Mouse (Mus musculus) midbrain, embryonic 11.5 days (tissue): ENCODE data around the gene Zfp691. TPM values are rescaled to one million over a fixed set of nuclear protein-coding genes. Genes with fewer than 3 reads are reported as not detected.

Experiments used
- ATAC-seq: fragments of 200-750 bp; cut with Nextera tagmentation; 2 replicates; pipeline ENCODE4 v1.8.0; 2017; ENCODE audit warnings: moderate TSS enrichment, moderate library complexity; ENCODE audit not compliant: low FRiP score
- DNase-seq: peaks from one replicate; pipeline ENCODE4 v3.0.0; 2015; ENCODE audit warnings: low spot score; ENCODE audit errors: missing footprints
- H3K27ac ChIP-seq: fragments of 300-500 bp; sonication (generic); 2 replicates; pipeline ENCODE4 v1.5.1; 2014; ENCODE audit warnings: low read depth, low read length
- H3K27me3 ChIP-seq: fragments of 300-500 bp; sonication (generic); 2 replicates; pipeline ENCODE4 v1.6.1; 2014; ENCODE audit warnings: mild to moderate bottlenecking, low read length, moderate library complexity, mixed read lengths; ENCODE audit not compliant: control insufficient read depth, insufficient read depth
- H3K36me3 ChIP-seq: fragments of 300-500 bp; sonication (generic); 2 replicates; pipeline ENCODE4 v1.6.1; 2014; ENCODE audit warnings: mild to moderate bottlenecking, low read length, moderate library complexity, mixed read lengths; ENCODE audit not compliant: control insufficient read depth, insufficient read depth
- H3K4me1 ChIP-seq: fragments of 300-500 bp; sonication (generic); 2 replicates; pipeline ENCODE4 v1.6.1; 2014; ENCODE audit warnings: low read length; ENCODE audit not compliant: control insufficient read depth, insufficient read depth
- H3K4me2 ChIP-seq: fragments of 300-500 bp; sonication (generic); 2 replicates; pipeline ENCODE4 v1.6.1; 2014; ENCODE audit warnings: mild to moderate bottlenecking, moderate library complexity
- H3K4me3 ChIP-seq: fragments of 300-500 bp; sonication (generic); 2 replicates; pipeline ENCODE4 v1.5.1; 2014; ENCODE audit warnings: low read depth, low read length
- H3K9ac ChIP-seq: fragments of 300-500 bp; sonication (generic); 2 replicates; pipeline ENCODE4 v1.6.1; 2014; ENCODE audit warnings: low read length
- H3K9me3 ChIP-seq: fragments of 300-500 bp; sonication (generic); 2 replicates; pipeline ENCODE4 v1.6.1; 2016; ENCODE audit warnings: low read length; ENCODE audit not compliant: control insufficient read depth
- WGBS: fragments of 180-500 bp; shearing (Covaris S2); extraction: QIAGEN DNeasy Blood & Tissue Kit; methylation state at CpG from one replicate; pipeline ENCODE4 v1.1.7; 2014; 5-methylcytosine and 5-hydroxymethylcytosine counted together
- polyA plus RNA-seq: library from polyadenylated mRNA; unstranded; fragments of >200 nt; fragmentation: Nextera tagmentation; extraction: Ambion mirVana; gene quantifications from 2 replicates; pipeline ENCODE4 v1.2.1, GENCODE M21; 2014

Zfp691 gene
- polyA plus RNA-seq, 1 experiment from 2014 or later: 9.0 TPM

- Histone ChIP-seq H3K4me2 (peak overlapping the region; percentile 33), H3K9me3 (no peaks in the 10 kb centered on the region), H3K36me3 (peaks cover 29% of the 10 kb centered on the region), H3K27me3 (no peaks in the 10 kb centered on the region), H3K27ac (no peak overlapping the region), H3K4me1 (peaks cover 6% of the 10 kb centered on the region), H3K9ac (no peak overlapping the region), H3K4me3 (peak overlapping the region; percentile 10; the same call in 1 of the 2 replicates)
- peak; percentile 86 for ATAC-seq
- WGBS: 11% methylated on average over 18 of the region's 18 CpGs
- peak; percentile 95 for DNase-seq
Measured at GRCm38 (mm10) chr4:119138171-119138570, 35.8 kb downstream of the Zfp691 start.

DNA sequence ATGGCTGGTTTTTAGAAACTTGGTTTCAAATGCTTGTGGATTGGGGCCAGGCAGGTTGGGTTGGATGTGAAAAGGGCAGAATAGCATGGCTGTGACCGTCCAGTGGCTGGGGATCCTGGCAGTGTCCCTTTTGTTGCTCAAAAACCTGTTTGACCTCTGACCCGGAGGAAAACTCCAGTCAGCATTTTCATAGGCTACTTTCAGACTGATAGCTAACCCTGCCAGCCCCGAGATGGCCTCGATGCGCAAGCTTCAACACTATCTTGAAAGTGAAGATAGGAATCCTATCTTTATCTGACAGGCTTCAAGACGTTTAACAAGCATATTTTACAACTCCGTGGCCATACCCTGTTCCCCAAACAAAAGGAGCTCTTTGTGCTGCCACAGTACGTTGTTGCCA, 36.7 kb downstream of the Zfp691 start:
- Histone ChIP-seq H3K27me3 (no peaks in the 10 kb centered on the region), H3K9ac (no peak overlapping the region), H3K4me3 (no peak overlapping the region), H3K36me3 (peaks cover 36% of the 10 kb centered on the region), H3K27ac (no peak overlapping the region), H3K4me2 (no peak overlapping the region), H3K4me1 (peaks cover 6% of the 10 kb centered on the region), H3K9me3 (no peaks in the 10 kb centered on the region)
- ATAC-seq: no peak
- 64% methylated on average over 8 of the region's 8 CpGs for whole genome bisulfite sequencing
- DNase-seq: no peak

GRCm38 (mm10) chr4:119133860-119134259, 40.1 kb downstream of the Zfp691 start:
- H3K4me3 ChIP-seq: no peak overlapping the region
- no peak overlapping the region for H3K27ac ChIP-seq
- H3K4me2 ChIP-seq: no peak overlapping the region
- H3K27me3 ChIP-seq: no peaks in the 10 kb centered on the region
- WGBS: 91% methylated on average over 13 of the region's 13 CpGs
- peaks cover 6% of the 10 kb centered on the region for H3K4me1 ChIP-seq
- DNase-seq: no peak
- no peaks in the 10 kb centered on the region for H3K9me3 ChIP-seq
- ATAC-seq: no peak
- no peak overlapping the region for H3K9ac ChIP-seq
- H3K36me3 ChIP-seq: peaks cover 41% of the 10 kb centered on the region

DNA sequence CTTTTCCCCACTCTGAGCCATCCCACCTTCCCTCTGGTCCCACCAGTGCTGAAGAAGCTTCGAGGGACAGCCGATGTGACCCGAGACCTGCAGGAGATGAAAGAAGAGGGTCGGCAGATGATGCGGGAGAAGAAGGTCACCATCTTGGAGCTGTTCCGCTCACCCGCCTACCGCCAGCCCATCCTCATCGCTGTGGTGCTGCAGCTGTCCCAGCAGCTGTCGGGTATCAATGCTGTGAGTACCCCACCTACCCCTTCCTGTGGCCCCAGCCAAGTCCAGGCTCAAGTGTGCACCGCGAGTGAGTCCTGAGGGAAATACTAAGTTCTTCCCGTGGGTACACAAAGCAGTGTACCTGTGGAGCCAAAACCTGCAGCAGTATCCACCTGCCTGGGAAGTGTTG, 40.7 kb downstream of the Zfp691 start:
- peaks cover 43% of the 10 kb centered on the region for H3K36me3 ChIP-seq
- H3K9me3 ChIP-seq: no peaks in the 10 kb centered on the region
- WGBS: 92% methylated on average over 13 of the region's 13 CpGs
- ATAC-seq: no peak
- peaks cover 3% of the 10 kb centered on the region for H3K4me1 ChIP-seq
- H3K27ac ChIP-seq: no peak overlapping the region
- H3K4me3 ChIP-seq: no peak overlapping the region
- no peak overlapping the region for H3K4me2 ChIP-seq
- no peak for DNase-seq
- H3K9ac ChIP-seq: no peak overlapping the region
- H3K27me3 ChIP-seq: no peaks in the 10 kb centered on the region

DNA sequence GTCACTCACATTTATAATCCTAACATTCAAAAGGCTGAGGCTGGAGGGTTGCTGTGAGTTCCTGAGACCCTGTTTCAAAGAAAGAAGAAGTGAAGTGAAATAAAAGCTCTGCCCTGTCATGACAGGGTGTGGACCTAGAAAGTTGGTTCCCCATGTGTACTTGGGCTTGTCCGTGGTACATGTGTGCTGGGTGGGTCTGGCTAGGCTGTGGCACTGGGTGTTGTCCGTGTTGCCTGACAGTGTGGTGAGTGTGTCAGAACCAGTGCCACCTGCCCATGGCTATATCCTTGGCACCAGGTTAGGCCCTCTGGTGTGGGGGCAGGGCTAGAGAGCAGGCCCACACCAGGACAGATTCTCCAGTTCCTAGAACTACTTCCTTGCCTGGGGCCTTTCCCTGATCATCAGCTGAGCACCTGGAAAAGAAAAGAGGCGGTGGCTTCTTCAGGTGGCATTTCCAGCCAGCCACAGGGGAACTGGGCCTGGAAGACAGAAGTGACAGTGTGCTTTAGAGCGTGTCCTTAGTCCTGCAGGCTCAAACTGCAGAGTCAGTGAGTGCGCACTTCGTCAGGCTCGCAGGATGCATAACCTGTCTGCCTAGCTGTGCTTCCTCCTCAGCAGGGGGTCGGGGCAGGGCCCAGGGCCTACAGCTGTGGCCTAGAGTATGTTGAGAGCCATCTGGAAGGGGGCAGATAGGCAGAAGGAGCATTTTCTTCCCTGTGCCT, 42.6 kb downstream of the Zfp691 start:
- no peak for ATAC-seq
- no peak for DNase-seq
- H3K36me3 ChIP-seq: peaks cover 44% of the 10 kb centered on the region
- no peaks in the 10 kb centered on the region for H3K9me3 ChIP-seq
- H3K27ac ChIP-seq: no peak overlapping the region
- H3K4me2 ChIP-seq: no peak overlapping the region
- no peaks in the 10 kb centered on the region for H3K27me3 ChIP-seq
- no peaks in the 10 kb centered on the region for H3K4me1 ChIP-seq
- no peak overlapping the region for H3K4me3 ChIP-seq
- 85% methylated on average over 8 of the region's 8 CpGs for WGBS
- no peak overlapping the region for H3K9ac ChIP-seq

DNA sequence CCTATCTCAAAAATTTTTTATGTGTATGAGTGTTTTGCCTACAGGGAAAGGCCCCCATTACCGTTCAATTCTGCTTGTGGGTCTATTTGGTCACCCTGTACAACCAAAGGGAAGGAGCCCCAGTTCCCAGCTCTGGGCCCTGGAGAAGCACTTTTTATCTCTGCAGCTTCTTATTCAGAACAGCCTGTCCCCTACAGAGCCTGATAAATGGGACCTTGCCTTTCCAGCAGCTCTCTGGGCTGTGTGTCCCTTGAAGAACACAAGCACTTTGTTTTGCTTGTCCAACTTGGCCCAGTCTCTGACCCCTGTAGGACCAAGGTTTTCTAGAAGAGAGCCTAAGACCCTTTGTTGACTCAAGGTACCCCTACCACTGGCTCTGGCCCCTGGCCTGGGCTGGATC, 44.9 kb downstream of the Zfp691 start:
- no peak for ATAC-seq
- no peaks in the 10 kb centered on the region for H3K27me3 ChIP-seq
- 92% methylated on average over 1 of the region's 1 CpGs for WGBS
- no peaks in the 10 kb centered on the region for H3K4me1 ChIP-seq
- no peak overlapping the region for H3K4me2 ChIP-seq
- no peak overlapping the region for H3K27ac ChIP-seq
- no peak overlapping the region for H3K4me3 ChIP-seq
- H3K9me3 ChIP-seq: no peaks in the 10 kb centered on the region
- no peak for DNase-seq
- H3K9ac ChIP-seq: no peak overlapping the region
- H3K36me3 ChIP-seq: peaks cover 34% of the 10 kb centered on the region

- DNase-seq (no peak), ATAC-seq (no peak)
- Histone ChIP-seq H3K4me3 (no peak overlapping the region), H3K9ac (no peak overlapping the region), H3K4me2 (no peak overlapping the region), H3K9me3 (no peaks in the 10 kb centered on the region), H3K27me3 (no peaks in the 10 kb centered on the region), H3K36me3 (peaks cover 30% of the 10 kb centered on the region), H3K27ac (no peak overlapping the region), H3K4me1 (no peaks in the 10 kb centered on the region)
- WGBS: 79% methylated on average over 7 of the region's 7 CpGs
Measured at GRCm38 (mm10) chr4:119128547-119128946, 45.4 kb downstream of the Zfp691 start.

DNA sequence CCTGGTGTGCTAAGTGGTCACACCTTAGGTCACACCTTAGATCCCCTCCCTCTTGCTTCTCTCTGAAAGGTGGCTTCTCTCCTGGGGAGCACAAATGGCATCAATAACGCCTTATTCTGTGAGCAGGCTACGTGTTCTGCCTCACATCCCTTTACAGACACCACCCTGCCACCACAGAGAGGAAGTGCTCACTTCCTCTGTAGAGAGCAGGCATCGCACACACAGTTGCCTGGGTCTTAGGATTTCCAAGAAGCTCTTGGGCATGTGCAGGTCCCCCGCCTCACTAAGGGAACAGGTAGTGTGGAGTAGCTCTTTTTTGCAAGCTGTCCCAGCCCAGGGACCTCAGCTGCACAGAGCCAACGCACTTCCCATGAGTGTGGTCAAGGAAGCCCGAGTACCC, 46.8 kb downstream of the Zfp691 start:
- Histone ChIP-seq H3K27me3 (no peaks in the 10 kb centered on the region), H3K36me3 (peaks cover 20% of the 10 kb centered on the region), H3K9me3 (no peaks in the 10 kb centered on the region), H3K9ac (no peak overlapping the region), H3K4me3 (no peak overlapping the region), H3K27ac (no peak overlapping the region), H3K4me1 (no peaks in the 10 kb centered on the region), H3K4me2 (no peak overlapping the region)
- 88% methylated on average over 6 of the region's 6 CpGs for WGBS
- DNase-seq (no peak), ATAC-seq (no peak)

GRCm38 (mm10) chr4:119125577-119126270, 48.3 kb downstream of the Zfp691 start:
- H3K36me3 ChIP-seq: peaks cover 20% of the 10 kb centered on the region
- no peak overlapping the region for H3K9ac ChIP-seq
- ATAC-seq (no peak), DNase-seq (no peak)
- H3K4me1 ChIP-seq: no peaks in the 10 kb centered on the region
- no peaks in the 10 kb centered on the region for H3K27me3 ChIP-seq
- 84% methylated on average over 9 of the region's 9 CpGs for WGBS
- H3K4me3 ChIP-seq: no peak overlapping the region
- no peak overlapping the region for H3K4me2 ChIP-seq
- H3K27ac ChIP-seq: no peak overlapping the region
- H3K9me3 ChIP-seq: no peaks in the 10 kb centered on the region
